Mouse (Mus musculus) heart, embryonic 15.5 days (tissue): ENCODE data around the gene Brox. TPM values are rescaled to one million over a fixed set of nuclear protein-coding genes. Genes with fewer than 3 reads are reported as not detected.

ENCODE experiments used
- ATAC-seq: fragments of 200-750 bp; cut with Nextera tagmentation; replicated peaks from 2 replicates; pipeline ENCODE4 v1.8.0; 2017; ENCODE audit warnings: low read depth, moderate TSS enrichment; ENCODE audit not compliant: insufficient number of reproducible peaks, insufficient read depth, low FRiP score
- H3K27ac ChIP-seq: fragments of 300-500 bp; sonication (generic); 2 replicates; pipeline ENCODE4 v1.5.1; 2015; ENCODE audit warnings: mild to moderate bottlenecking, inconsistent platforms
- H3K27me3 ChIP-seq: fragments of 300-500 bp; sonication (generic); 2 replicates; pipeline ENCODE4 v1.6.1; 2015; ENCODE audit warnings: inconsistent platforms
- H3K36me3 ChIP-seq: fragments of 300-500 bp; sonication (generic); 2 replicates; pipeline ENCODE4 v1.6.1; 2015; ENCODE audit warnings: mild to moderate bottlenecking, inconsistent platforms
- H3K4me1 ChIP-seq: fragments of 300-500 bp; sonication (generic); replicated peaks from 2 replicates; pipeline ENCODE4 v1.6.1; 2015; ENCODE audit warnings: inconsistent platforms
- H3K4me2 ChIP-seq: fragments of 300-500 bp; sonication (generic); 2 replicates; pipeline ENCODE4 v1.6.1; 2015; ENCODE audit warnings: inconsistent platforms, mild to moderate bottlenecking, moderate library complexity
- H3K4me3 ChIP-seq: fragments of 300-500 bp; sonication (generic); 2 replicates; pipeline ENCODE4 v1.5.1; 2015; ENCODE audit warnings: mild to moderate bottlenecking, inconsistent platforms
- H3K9ac ChIP-seq: fragments of 300-500 bp; sonication (generic); 2 replicates; pipeline ENCODE4 v1.6.1; 2015; ENCODE audit warnings: mild to moderate bottlenecking, inconsistent platforms
- H3K9me3 ChIP-seq: fragments of 300-500 bp; sonication (generic); replicated peaks from 2 replicates; pipeline ENCODE4 v1.6.1; 2016; ENCODE audit warnings: inconsistent platforms
- WGBS: fragments of 180-500 bp; shearing (Covaris S2); methylation state at CpG from one replicate; pipeline ENCODE4 v1.1.7; 2015; ENCODE audit warnings: mixed read lengths; 5-methylcytosine and 5-hydroxymethylcytosine counted together
- polyA plus RNA-seq: library from polyadenylated mRNA; unstranded; fragments of >200 nt; fragmentation: Nextera tagmentation; extraction: Ambion mirVana; gene quantifications from 2 replicates; pipeline ENCODE4 v1.2.1, GENCODE M21; 2015

Gene Brox
- polyA plus RNA-seq, 1 experiment from 2014 or later = 38.6 TPM

DNA sequence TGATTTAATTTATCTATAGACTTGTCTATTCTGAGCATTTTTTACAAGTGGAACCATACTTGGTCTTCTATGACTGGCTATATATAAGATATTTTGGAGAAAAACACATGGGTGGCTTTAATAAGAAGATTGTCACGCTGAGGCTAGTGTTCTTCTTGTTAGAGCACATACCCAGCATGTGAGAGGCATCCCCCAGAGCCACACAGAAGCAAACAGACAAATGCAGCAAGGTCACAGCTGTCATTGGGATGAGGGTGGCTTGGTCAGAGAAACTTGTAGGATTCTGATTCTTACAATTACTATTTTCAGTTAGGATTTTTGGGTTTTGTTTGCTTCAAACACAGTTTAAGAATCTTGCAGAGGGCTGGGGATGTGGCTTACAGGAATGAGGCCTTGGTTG lies 11.4 kb upstream of the Brox start:
- no peaks in the 10 kb centered on the region for H3K4me1 ChIP-seq
- no peak overlapping the region for H3K27ac ChIP-seq
- WGBS = 80% methylated on average over 1 of the region's 1 CpGs
- no peaks in the 10 kb centered on the region for H3K27me3 ChIP-seq
- peaks cover 15% of the 10 kb centered on the region for H3K36me3 ChIP-seq
- H3K4me3 ChIP-seq = no peak overlapping the region
- ATAC-seq = no peak
- H3K9me3 ChIP-seq = no peaks in the 10 kb centered on the region
- no peak overlapping the region for H3K9ac ChIP-seq
- no peak overlapping the region for H3K4me2 ChIP-seq

DNA sequence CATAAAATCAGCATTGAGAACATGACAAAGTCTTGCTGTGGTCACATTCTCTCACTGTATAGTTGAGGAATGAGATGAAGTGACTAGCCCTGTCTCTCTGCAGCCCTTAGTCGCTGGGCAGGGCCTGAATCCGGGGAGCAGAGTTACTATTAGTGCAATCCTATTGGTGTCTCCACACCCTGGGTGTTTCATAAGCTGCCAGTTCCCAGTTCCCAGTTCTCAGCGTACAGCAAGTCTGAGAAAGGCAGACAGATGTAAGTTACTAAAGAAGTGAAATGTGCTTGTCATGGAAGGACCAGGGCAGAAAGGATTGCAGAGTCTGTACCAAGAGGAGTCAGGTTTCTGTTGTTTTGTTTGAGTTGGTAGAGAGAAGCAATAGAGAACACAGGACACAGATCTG lies 10.5 kb upstream of the Brox start:
- Histone ChIP-seq H3K36me3 (peaks cover 9% of the 10 kb centered on the region; the same call in 1 of the 2 replicates), H3K27ac (no peak overlapping the region), H3K27me3 (no peaks in the 10 kb centered on the region), H3K9ac (no peak overlapping the region), H3K4me2 (no peak overlapping the region), H3K4me3 (no peak overlapping the region), H3K4me1 (no peaks in the 10 kb centered on the region), H3K9me3 (no peaks in the 10 kb centered on the region)
- 70% methylated on average over 3 of the region's 3 CpGs for WGBS
- ATAC-seq = no peak

DNA sequence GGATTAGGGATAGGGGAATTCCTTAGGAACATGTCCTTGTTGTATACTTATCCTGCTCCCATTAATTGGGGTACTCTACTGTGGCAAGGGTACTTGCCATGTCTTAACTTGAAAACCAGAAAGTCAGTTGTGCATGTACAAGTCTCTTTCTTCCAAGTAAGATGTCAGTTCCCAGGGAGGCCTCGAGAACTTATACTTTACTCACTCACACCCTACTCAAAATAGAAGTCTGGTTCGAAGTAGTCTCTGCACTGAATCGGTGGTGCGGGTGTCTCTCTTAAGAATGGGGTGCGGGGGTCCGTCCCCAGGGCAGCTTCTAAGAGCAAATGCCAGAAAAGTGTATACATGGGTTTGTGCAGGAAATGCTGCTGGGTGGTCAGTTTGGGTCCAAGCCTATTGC lies 2.1 kb upstream of the Brox start:
- no peak overlapping the region for H3K4me2 ChIP-seq
- no peaks in the 10 kb centered on the region for H3K27me3 ChIP-seq
- ATAC-seq = no peak
- H3K9ac ChIP-seq = no peak overlapping the region
- H3K36me3 ChIP-seq = no peaks in the 10 kb centered on the region
- H3K27ac ChIP-seq = no peak overlapping the region
- no peaks in the 10 kb centered on the region for H3K9me3 ChIP-seq
- H3K4me1 ChIP-seq = no peaks in the 10 kb centered on the region
- WGBS = 84% methylated on average over 6 of the region's 6 CpGs
- no peak overlapping the region for H3K4me3 ChIP-seq

DNA sequence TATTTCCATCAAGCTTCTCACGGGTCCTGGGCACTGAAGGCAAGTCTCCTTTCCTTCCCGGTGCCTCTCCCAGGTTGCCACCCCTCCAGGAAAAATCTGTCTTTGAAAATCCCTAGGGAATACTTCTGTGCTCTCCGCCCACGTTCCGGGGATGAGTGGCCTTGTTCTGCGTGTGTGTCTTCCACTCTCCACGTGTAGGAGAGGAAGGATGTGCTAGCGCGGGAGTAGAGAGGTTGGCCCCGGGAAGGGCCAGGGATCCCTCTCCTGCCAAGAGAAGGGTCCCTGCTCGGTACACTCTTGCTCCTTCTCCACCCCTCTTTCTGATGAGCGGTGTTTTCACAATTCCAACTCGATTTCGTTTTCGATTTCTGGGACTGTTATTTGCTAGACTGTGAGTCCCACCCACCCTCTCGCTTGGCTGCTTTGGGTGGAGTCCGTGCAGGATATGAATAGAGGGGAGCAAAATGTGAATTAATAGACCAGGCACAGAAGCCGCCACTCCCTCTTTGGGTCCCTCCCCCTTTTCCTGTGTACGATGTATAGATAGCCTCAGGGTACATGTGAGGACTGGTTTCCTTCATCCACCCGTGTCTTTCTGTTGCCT lies 919 bp upstream of the Brox start:
- Histone ChIP-seq H3K9me3 (no peaks in the 10 kb centered on the region), H3K4me1 (no peaks in the 10 kb centered on the region), H3K27ac (peak overlapping the region; percentile 76), H3K9ac (peak overlapping the region; percentile 55), H3K4me3 (peak overlapping the region; percentile 58), H3K27me3 (no peaks in the 10 kb centered on the region), H3K4me2 (peak overlapping the region; percentile 63), H3K36me3 (peaks cover 6% of the 10 kb centered on the region; the same call in 1 of the 2 replicates)
- ATAC-seq = no peak
- WGBS = under 1% methylated on average over 20 of the region's 20 CpGs

DNA sequence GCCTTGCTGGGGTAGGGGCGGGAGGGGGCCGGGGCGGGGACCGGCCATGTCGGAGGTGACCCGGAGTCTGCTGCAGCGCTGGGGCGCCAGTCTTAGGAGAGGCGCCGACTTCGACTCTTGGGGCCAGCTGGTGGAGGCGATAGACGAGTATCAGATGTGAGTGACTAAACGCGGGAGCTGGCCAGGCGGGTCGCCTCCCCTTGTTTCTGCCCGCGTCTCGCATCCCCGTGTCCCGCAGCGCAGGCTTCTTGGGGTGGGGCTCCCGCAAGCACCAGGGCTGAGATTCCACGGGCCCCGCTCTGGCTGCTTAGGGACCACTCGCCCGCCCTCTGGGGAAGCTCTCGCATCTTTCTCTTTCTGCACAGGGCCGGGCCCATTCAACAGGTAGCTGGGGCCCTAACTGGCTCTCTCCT lies 410 bp upstream of the Brox start:
- Histone ChIP-seq H3K4me1 (no peaks in the 10 kb centered on the region), H3K36me3 (peaks cover 11% of the 10 kb centered on the region), H3K9ac (peak overlapping the region; percentile 55), H3K27me3 (no peaks in the 10 kb centered on the region), H3K9me3 (no peaks in the 10 kb centered on the region), H3K4me3 (peak overlapping the region; percentile 58), H3K4me2 (peak overlapping the region; percentile 63), H3K27ac (peak overlapping the region; percentile 76)
- peak; percentile 11 for ATAC-seq
- WGBS = 1% methylated on average over 29 of the region's 30 CpGs

DNA sequence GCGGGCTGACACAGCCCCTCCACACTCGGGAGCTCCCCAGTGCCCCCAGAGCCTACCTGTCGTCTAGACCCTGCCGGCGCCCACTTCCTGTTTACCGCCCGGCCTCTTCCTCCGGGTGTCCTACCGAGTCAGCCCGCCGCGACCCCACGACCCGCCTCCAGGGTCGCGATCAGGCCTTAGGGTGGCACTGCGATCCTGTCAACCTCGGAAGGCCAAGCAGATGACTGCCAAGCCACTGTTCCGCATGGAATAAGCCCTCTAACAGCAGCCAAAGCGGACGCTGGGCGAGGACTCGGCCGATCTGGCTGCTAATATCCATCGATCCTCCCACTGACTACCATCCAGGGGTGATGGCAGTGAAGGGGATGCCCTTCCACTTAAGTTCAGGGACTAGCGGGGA lies 604 bp downstream of the Brox start, which contains the start of gene Aida:
Gene Aida (plus strand): TSS at position 126 of the 400 bp plus-strand sequence.
- H3K9ac ChIP-seq = peak within 1 kb of the TSS; percentile 59
- peak within 1 kb of the TSS; percentile 58 for H3K4me3 ChIP-seq
- peak within 1 kb of the TSS; percentile 63 for H3K4me2 ChIP-seq
- H3K9me3 ChIP-seq = no peaks in the 10 kb centered on the region
- H3K4me1 ChIP-seq = no peaks in the 10 kb centered on the region
- under 1% methylated on average over 26 of the region's 26 CpGs for WGBS
- no peaks in the 10 kb centered on the region for H3K27me3 ChIP-seq
- no peak; the same call in 1 of the 2 replicates for ATAC-seq
- peak within 1 kb of the TSS; percentile 76 for H3K27ac ChIP-seq
- peaks cover 19% of the 10 kb centered on the region for H3K36me3 ChIP-seq

DNA sequence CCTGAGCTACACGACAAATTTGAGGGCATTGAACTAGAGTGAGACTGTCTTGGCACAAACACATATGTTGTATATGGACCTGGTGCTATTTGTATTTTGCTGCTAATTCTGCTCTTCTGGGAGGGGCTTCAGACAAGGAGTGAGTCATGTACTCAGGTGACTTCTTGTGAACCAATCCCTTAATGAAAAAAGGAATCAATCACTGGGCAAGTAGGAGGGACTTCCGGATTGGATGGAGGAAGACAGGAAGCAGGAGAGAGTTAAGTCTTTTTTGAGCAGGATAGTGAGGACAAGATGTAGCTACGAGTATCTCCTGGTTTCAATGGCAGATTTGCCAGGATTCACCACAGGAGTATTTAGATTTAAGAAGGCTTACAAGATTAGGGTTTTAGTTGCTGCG lies 7.5 kb downstream of the Brox start:
- Histone ChIP-seq H3K4me2 (no peak overlapping the region), H3K27ac (no peak overlapping the region), H3K9me3 (no peaks in the 10 kb centered on the region), H3K27me3 (no peaks in the 10 kb centered on the region), H3K4me3 (no peak overlapping the region), H3K4me1 (no peaks in the 10 kb centered on the region), H3K36me3 (peaks cover 79% of the 10 kb centered on the region), H3K9ac (no peak overlapping the region)
- ATAC-seq = no peak
- WGBS = 90% methylated on average over 4 of the region's 4 CpGs

DNA sequence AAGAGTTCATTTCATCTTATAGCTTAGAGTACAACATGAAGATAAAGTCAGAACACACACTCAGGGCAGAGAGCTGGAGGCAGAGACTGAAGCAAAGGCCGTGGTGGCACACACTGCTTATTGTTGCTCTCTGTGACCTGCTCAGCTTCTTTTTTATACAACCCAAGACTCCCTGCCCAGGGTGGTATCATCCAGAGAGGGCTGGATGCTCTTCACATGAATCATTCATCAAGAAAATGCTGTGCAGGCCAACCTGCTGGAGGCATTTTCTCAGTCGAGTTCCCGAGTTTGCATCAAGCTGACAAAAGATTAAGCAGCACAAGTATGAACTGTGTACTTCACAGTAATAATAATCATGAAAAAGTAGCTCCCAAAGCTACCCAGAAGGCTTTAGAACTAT lies 8.7 kb downstream of the Brox start:
- H3K4me2 ChIP-seq = no peak overlapping the region
- no peak overlapping the region for H3K27ac ChIP-seq
- peaks cover 87% of the 10 kb centered on the region for H3K36me3 ChIP-seq
- H3K4me1 ChIP-seq = no peaks in the 10 kb centered on the region
- no peak for ATAC-seq
- no peak overlapping the region for H3K9ac ChIP-seq
- no peak overlapping the region for H3K4me3 ChIP-seq
- H3K27me3 ChIP-seq = no peaks in the 10 kb centered on the region
- 82% methylated on average over 3 of the region's 3 CpGs for WGBS
- H3K9me3 ChIP-seq = no peaks in the 10 kb centered on the region

DNA sequence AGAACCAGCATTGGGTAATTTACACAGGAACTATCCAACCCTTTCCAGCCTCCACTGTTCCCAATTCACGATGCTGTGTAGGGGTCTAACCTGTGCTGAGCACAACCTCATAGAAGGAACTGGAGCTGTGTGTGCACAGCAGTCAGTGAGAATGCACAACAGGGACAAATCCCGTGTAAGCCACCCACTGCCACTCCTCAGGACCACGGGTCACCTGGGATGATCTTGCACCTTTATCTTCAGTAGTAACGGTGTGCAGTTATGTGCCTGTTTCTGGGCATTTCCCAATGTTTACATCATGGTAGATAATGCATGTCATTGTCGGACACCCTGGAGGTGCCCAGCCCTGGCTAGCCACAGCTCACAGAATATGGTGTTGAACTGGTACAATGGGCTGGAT lies 21.3 kb downstream of the Brox start:
- Histone ChIP-seq H3K9ac (no peak overlapping the region), H3K4me2 (no peak overlapping the region), H3K27ac (no peak overlapping the region), H3K4me1 (no peaks in the 10 kb centered on the region), H3K27me3 (no peaks in the 10 kb centered on the region), H3K9me3 (no peaks in the 10 kb centered on the region), H3K36me3 (peaks cover 35% of the 10 kb centered on the region), H3K4me3 (no peak overlapping the region)
- 68% methylated on average over 5 of the region's 5 CpGs for WGBS
- no peak for ATAC-seq

DNA sequence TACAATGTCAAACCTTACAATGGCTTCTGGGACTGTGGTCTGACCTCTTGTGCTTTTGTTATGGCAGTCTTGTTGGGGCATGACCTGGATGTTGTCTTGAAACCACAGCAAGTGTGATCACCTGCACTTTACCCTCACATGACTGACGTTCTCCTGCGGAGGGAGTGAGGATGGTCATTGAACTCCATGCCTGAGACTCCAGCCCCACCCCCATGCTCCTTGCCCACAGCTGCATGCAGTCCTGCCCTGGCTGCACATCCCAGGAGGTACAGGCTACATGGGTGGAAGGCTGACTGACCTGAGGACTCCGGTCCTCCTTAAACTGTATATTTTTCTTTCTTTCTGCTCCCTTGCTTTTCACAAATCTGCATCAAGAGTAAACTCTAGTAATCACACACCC lies 22.7 kb downstream of the Brox start:
- Histone ChIP-seq H3K4me2 (no peak overlapping the region), H3K27me3 (no peaks in the 10 kb centered on the region), H3K27ac (no peak overlapping the region), H3K4me3 (no peak overlapping the region), H3K9me3 (no peaks in the 10 kb centered on the region), H3K36me3 (peaks cover 22% of the 10 kb centered on the region), H3K9ac (no peak overlapping the region), H3K4me1 (no peaks in the 10 kb centered on the region)
- 59% methylated on average over 3 of the region's 3 CpGs for whole genome bisulfite sequencing
- no peak for ATAC-seq

DNA sequence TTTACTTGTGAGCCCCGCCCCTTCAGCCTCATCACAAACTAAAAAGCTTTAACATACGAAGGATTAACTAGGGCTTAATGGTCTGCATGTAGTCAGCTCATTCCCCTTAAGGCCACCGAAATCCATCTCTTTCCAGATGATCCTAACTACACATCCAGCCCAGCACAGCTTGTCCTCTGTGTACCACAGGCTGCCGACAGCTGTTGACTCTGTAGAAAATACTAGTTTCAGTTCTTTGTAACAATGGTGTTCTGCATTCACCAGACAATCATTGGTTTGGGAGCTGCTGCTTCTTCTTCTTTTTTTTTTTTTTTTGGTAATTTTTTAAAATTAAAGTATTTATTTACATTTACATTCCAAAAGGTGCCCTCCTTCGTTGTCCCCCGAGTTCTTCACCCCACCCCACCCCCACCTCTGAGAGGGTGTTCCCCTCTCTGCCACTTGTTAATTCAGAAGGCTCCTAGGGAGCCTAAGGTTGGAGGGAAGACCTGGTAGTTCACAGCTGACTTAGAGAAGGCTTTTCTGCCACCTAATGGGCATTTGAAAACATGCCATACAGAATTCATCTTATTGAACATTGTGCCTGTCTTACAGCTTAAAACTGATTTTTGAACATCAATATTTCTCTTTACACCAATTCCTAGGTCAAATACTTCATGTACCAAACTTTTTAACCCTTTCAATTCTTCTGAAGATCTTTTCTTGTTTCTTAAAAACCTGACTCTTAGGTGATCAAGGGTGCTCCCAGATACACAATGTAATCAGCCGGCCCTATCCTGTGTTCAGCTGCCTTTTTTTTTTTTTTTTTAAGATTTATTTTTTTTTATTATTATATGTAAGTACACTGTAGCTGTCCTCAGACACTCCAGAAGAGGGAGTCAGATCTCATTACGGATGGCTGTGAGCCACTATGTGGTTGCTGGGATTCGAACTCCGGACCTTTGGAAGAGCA lies 23.9 kb downstream of the Brox start:
- H3K9me3 ChIP-seq = no peaks in the 10 kb centered on the region
- 0 out of 2 replicates have a peak, but pooled peaks cover 11% of the 10 kb centered on the region for H3K36me3 ChIP-seq
- no peak overlapping the region for H3K4me2 ChIP-seq
- H3K27ac ChIP-seq = no peak overlapping the region
- H3K4me3 ChIP-seq = no peak overlapping the region
- H3K9ac ChIP-seq = no peak overlapping the region
- no peaks in the 10 kb centered on the region for H3K4me1 ChIP-seq
- no peaks in the 10 kb centered on the region for H3K27me3 ChIP-seq
- ATAC-seq = no peak
- 53% methylated on average over 10 of the region's 10 CpGs for WGBS
